Mouse (Mus musculus): ENCODE results near the gene Atp9a. TPM values are rescaled to one million over a fixed set of nuclear protein-coding genes. Genes with fewer than 3 reads are reported as not detected.
A peak's percentile ranks its signal among the peaks of the same experiment; 100 is the strongest.

Gene Atp9a
- polyA plus RNA-seq, 1 experiment from 2014 or later, result 30.4 TPM

DNA sequence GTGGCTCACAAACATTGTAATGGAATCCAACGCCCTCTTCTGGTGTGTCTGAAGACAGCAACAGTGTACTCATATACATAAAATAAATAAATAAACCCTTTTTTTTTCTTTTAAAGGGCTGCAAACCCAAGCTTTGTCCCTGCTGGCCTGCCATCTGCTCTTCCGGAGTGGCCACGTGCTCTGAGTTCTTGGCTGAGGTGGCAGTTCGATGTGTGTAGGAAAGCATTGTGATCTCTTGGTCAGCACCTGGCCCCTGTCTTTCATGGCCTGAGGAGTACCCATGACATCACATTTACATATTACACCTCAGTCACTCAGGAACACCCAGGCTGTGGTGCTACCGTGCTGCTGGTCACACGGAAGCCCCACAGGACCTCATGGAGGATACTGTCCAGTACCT lies 109.7 kb downstream of the Atp9a start:
- Histone ChIP-seq H3K27ac (ENCODE audit: low read depth, low read length) (no peak overlapping the region), H3K9me3 (ENCODE audit: control insufficient read depth, low read length) (no peaks in the 10 kb centered on the region), H3K4me2 (ENCODE audit: low read depth) (no peak overlapping the region), H3K36me3 (ENCODE audit: control insufficient read depth, insufficient read depth, low read length) (no peaks in the 10 kb centered on the region), H3K27me3 (ENCODE audit: control insufficient read depth, insufficient read depth, low read length) (no peaks in the 10 kb centered on the region), H3K4me3 (ENCODE audit: low read depth, low read length) (no peak overlapping the region), H3K4me1 (ENCODE audit: control insufficient read depth, insufficient read depth, low read length) (no peaks in the 10 kb centered on the region), H3K9ac (ENCODE audit: low read length) (no peak overlapping the region)
- WGBS, result 85% methylated on average over 6 of the region's 6 CpGs
- DNase-seq (ENCODE audit: low spot score) (no peak), ATAC-seq (ENCODE audit: insufficient read depth, low FRiP score, low TSS enrichment) (no peak)

DNA sequence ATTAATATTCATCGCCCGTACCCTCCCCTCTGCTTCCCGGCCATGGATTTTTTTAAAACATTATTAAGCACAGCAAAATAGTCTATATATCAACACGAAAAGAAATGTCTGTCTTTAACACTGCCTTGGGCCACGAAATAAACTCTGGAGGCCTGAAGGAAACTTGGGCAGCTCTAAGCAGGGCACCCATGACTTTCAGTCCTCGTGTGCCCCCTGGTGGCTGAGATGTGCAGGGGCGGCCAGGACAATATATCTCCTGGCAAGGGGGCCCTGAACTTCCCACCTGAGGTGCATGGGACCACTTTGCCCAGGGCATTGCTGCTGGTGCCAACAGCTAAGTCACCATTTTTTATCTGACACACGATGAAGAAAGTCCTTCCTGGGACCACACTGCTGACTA lies 113.4 kb downstream of the Atp9a start:
- WGBS, result 32% methylated on average over 8 of the region's 8 CpGs
- Histone ChIP-seq H3K27me3 (ENCODE audit: control insufficient read depth, insufficient read depth, low read length) (no peaks in the 10 kb centered on the region), H3K4me3 (ENCODE audit: low read depth, low read length) (no peak overlapping the region), H3K9ac (ENCODE audit: low read length) (no peak overlapping the region), H3K36me3 (ENCODE audit: control insufficient read depth, insufficient read depth, low read length) (no peaks in the 10 kb centered on the region), H3K4me2 (ENCODE audit: low read depth) (no peak overlapping the region), H3K4me1 (ENCODE audit: control insufficient read depth, insufficient read depth, low read length) (no peaks in the 10 kb centered on the region), H3K27ac (ENCODE audit: low read depth, low read length) (no peak overlapping the region), H3K9me3 (ENCODE audit: control insufficient read depth, low read length) (no peaks in the 10 kb centered on the region)
- DNase-seq (ENCODE audit: low spot score) (peak; percentile 83), ATAC-seq (ENCODE audit: insufficient read depth, low FRiP score, low TSS enrichment) (no peak)

DNA sequence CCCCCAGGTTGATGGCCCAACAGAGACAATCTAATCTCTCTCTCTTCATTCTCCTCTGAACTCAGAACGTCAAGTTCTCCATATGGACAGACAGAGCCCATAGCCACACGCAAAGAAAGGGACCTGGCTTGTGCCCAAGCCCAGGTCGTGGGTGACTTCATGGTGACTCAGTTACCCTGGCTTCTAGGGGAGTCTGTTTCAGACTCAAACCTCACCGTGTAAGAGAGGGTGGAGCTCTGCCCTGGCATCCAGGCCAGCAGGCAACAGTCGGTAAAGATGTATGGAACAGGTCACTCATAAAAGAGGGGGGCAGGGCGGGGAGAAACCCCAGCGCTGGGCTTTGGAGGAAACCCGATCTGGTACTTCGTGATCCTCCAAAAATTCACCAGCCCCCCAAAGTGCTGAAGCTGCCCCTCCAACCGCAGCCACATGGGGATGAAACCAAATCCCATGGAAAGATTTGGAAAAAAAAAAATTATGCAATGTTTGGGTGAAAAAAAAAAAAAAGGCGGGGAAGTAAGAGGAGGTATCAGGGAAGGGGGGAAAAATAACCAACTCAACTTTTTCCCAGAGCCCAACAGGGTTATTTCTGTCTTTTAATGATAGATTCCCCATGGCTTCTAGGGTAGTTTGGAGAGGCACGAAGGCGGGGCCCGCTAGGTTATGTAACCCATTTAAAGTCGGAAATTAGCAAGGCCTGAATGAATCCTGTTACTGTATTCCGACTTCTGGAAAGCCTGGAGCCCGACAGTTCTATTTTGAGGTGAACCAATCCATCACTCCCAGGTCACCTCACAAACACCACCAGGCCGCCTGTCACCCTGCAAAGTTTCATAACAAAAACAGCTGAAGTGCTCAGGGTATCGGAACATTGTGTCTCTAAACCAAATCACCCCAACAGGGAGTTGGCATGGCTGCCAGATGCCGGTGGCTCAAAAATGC lies 114.1 kb downstream of the Atp9a start:
- Histone ChIP-seq H3K9ac (ENCODE audit: low read length) (no peak overlapping the region), H3K4me2 (ENCODE audit: low read depth) (no peak overlapping the region), H3K27me3 (ENCODE audit: control insufficient read depth, insufficient read depth, low read length) (no peaks in the 10 kb centered on the region), H3K4me1 (ENCODE audit: control insufficient read depth, insufficient read depth, low read length) (no peaks in the 10 kb centered on the region), H3K4me3 (ENCODE audit: low read depth, low read length) (no peak overlapping the region), H3K27ac (ENCODE audit: low read depth, low read length) (no peak overlapping the region), H3K9me3 (ENCODE audit: control insufficient read depth, low read length) (no peaks in the 10 kb centered on the region), H3K36me3 (ENCODE audit: control insufficient read depth, insufficient read depth, low read length) (no peaks in the 10 kb centered on the region)
- DNase-seq (ENCODE audit: low spot score), result no peak
- WGBS, result 65% methylated on average over 19 of the region's 20 CpGs
- no peak for ATAC-seq (ENCODE audit: insufficient read depth, low FRiP score, low TSS enrichment)

DNA sequence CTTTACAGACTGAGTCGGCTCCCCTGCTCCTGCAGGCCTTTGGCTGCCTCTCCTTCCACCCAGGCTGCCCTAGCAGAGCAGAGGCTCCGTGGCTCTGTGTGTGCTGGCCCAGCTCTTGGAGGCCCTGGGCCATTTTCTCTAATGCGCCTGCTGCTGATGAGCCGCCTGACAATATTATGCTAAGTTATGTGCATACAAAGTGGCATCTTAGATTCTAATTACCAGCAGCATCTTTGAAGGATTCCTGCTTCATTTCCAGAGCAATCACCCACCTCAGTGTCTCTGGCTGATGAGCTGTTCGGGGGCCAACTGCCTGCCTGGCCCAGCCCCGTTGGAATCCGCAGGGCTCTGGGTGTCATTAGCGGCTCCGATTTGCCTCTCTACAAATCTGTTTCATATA lies 115.8 kb downstream of the Atp9a start:
- Histone ChIP-seq H3K36me3 (ENCODE audit: control insufficient read depth, insufficient read depth, low read length) (no peaks in the 10 kb centered on the region), H3K9me3 (ENCODE audit: control insufficient read depth, low read length) (no peaks in the 10 kb centered on the region), H3K27me3 (ENCODE audit: control insufficient read depth, insufficient read depth, low read length) (no peaks in the 10 kb centered on the region), H3K4me1 (ENCODE audit: control insufficient read depth, insufficient read depth, low read length) (no peaks in the 10 kb centered on the region), H3K4me2 (ENCODE audit: low read depth) (no peak overlapping the region), H3K27ac (ENCODE audit: low read depth, low read length) (no peak overlapping the region), H3K4me3 (ENCODE audit: low read depth, low read length) (no peak overlapping the region), H3K9ac (ENCODE audit: low read length) (no peak overlapping the region)
- 72% methylated on average over 9 of the region's 9 CpGs for WGBS
- peak; percentile 46 for DNase-seq (ENCODE audit: low spot score)
- no peak for ATAC-seq (ENCODE audit: insufficient read depth, low FRiP score, low TSS enrichment)

DNA sequence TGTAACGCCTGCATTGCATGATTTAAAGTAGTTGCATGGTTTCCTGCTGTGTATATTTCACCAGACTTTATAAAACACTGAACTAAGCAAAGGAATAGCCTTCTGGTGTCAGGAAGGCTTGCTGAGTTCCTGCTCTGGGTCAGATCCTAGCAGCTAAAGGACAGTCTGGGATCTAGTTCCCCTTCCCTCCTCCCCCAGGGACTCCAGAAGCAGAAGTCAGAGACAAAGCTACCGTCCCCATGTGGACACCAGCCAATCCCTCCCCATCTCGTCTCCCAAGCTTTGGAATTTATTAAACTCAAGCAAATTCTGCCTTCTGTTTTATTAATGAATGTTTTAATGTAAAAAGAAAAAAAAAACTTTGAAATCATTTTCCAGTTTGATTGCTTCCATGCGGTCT lies 117.1 kb downstream of the Atp9a start:
- Histone ChIP-seq H3K9ac (ENCODE audit: low read length) (no peak overlapping the region), H3K27ac (ENCODE audit: low read depth, low read length) (no peak overlapping the region), H3K27me3 (ENCODE audit: control insufficient read depth, insufficient read depth, low read length) (no peaks in the 10 kb centered on the region), H3K36me3 (ENCODE audit: control insufficient read depth, insufficient read depth, low read length) (no peaks in the 10 kb centered on the region), H3K9me3 (ENCODE audit: control insufficient read depth, low read length) (no peaks in the 10 kb centered on the region), H3K4me1 (ENCODE audit: control insufficient read depth, insufficient read depth, low read length) (no peaks in the 10 kb centered on the region), H3K4me2 (ENCODE audit: low read depth) (no peak overlapping the region), H3K4me3 (ENCODE audit: low read depth, low read length) (no peak overlapping the region)
- 78% methylated on average over 4 of the region's 4 CpGs for WGBS
- ATAC-seq (ENCODE audit: insufficient read depth, low FRiP score, low TSS enrichment) (no peak), DNase-seq (ENCODE audit: low spot score) (no peak)

DNA sequence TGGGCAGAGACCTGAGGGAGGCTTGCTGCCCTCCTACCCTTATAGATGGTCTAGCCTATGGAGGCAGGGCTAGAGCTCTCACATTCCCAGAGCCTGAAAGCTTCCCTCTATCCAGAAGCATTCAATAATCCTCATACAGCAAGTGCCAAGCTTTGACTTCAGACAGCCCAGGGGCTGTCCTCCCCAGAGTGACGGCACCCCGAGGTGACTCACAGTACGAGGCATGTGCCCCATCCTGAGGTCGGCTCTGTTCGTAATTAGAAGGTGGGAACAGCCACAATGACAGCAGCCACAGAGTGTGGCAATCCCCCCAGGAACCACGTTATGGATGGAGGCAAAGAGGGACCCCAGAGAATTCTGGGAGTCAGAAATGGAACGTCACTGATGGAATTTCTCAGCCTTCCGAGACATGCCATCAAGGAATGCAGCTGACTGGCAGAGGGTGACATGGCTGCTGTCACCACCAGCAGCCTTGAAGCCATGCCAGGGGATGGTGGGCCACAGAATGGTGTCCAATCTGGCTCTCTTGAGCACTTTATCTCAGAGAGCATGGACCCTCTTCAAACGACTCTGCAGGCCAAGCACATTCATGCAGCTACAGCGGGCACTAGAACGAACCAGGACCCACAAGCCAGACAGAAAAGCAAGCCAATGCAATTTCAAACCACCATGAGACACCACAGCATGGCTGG lies 121.0 kb downstream of the Atp9a start:
- 82% methylated on average over 11 of the region's 11 CpGs for WGBS
- Histone ChIP-seq H3K4me1 (ENCODE audit: control insufficient read depth, insufficient read depth, low read length) (no peaks in the 10 kb centered on the region), H3K4me2 (ENCODE audit: low read depth) (no peak overlapping the region), H3K36me3 (ENCODE audit: control insufficient read depth, insufficient read depth, low read length) (no peaks in the 10 kb centered on the region), H3K4me3 (ENCODE audit: low read depth, low read length) (no peak overlapping the region), H3K27ac (ENCODE audit: low read depth, low read length) (no peak overlapping the region), H3K27me3 (ENCODE audit: control insufficient read depth, insufficient read depth, low read length) (no peaks in the 10 kb centered on the region), H3K9ac (ENCODE audit: low read length) (no peak overlapping the region), H3K9me3 (ENCODE audit: control insufficient read depth, low read length) (no peaks in the 10 kb centered on the region)
- ATAC-seq (ENCODE audit: insufficient read depth, low FRiP score, low TSS enrichment), result no peak
- no peak for DNase-seq (ENCODE audit: low spot score)

DNA sequence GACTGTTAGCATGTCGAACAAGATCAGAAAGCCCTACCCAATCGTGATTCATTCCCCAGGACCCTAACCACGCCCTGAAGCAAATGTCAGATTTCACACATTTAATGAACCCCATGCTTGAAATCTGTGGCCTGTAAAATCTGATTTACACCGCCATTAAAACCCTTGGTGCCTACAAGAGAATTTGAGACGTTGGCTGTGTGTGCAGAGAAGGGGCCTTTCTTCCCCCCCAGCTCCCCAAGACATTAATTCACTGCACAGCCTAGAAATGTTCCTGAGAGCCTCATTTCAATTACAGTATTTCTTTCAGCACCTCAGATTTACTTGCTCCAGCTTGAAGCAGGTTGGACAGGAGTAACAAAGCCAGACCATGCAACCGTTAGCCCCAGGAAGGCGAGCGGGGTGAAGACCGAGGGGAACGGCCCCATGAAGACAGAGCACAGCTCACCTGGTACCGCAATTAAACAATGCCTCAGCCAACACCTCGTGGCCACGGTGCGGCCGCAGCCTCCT lies 123.9 kb downstream of the Atp9a start:
- ATAC-seq (ENCODE audit: insufficient read depth, low FRiP score, low TSS enrichment) (no peak), DNase-seq (ENCODE audit: low spot score) (no peak)
- H3K4me1 ChIP-seq (ENCODE audit: control insufficient read depth, insufficient read depth, low read length), result no peaks in the 10 kb centered on the region
- H3K9me3 ChIP-seq (ENCODE audit: control insufficient read depth, low read length), result no peaks in the 10 kb centered on the region
- H3K36me3 ChIP-seq (ENCODE audit: control insufficient read depth, insufficient read depth, low read length), result no peaks in the 10 kb centered on the region
- H3K4me2 ChIP-seq (ENCODE audit: low read depth), result no peak overlapping the region
- no peak overlapping the region for H3K9ac ChIP-seq (ENCODE audit: low read length)
- no peak overlapping the region for H3K4me3 ChIP-seq (ENCODE audit: low read depth, low read length)
- H3K27ac ChIP-seq (ENCODE audit: low read depth, low read length), result no peak overlapping the region
- 63% methylated on average over 15 of the region's 15 CpGs for WGBS
- no peaks in the 10 kb centered on the region for H3K27me3 ChIP-seq (ENCODE audit: control insufficient read depth, insufficient read depth, low read length)

DNA sequence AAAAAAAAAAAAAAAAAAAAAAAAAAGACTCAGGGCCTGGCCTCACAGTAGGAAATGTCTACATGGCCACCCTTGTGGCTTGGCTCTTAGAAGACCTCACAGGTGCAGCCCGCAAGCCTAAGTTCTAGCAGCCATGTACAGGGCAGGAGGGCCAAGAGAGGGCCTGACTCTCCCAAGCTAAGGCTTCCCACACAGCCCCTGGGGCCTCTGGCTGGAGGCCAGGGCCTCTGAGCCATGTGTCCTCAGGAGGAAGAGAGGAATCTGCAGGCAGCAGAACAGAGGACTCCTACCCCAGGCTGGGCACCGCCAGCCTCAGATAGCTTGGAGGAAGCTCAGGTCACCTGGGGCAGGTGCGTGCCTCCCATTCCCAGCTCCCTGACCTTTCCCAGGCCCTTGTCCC lies 127.0 kb downstream of the Atp9a start:
- H3K4me1 ChIP-seq (ENCODE audit: control insufficient read depth, insufficient read depth, low read length), result no peaks in the 10 kb centered on the region
- no peaks in the 10 kb centered on the region for H3K27me3 ChIP-seq (ENCODE audit: control insufficient read depth, insufficient read depth, low read length)
- no peak for DNase-seq (ENCODE audit: low spot score)
- no peak overlapping the region for H3K27ac ChIP-seq (ENCODE audit: low read depth, low read length)
- no peak for ATAC-seq (ENCODE audit: insufficient read depth, low FRiP score, low TSS enrichment)
- no peak overlapping the region for H3K4me2 ChIP-seq (ENCODE audit: low read depth)
- WGBS, result 85% methylated on average over 3 of the region's 3 CpGs
- H3K9me3 ChIP-seq (ENCODE audit: control insufficient read depth, low read length), result no peaks in the 10 kb centered on the region
- H3K4me3 ChIP-seq (ENCODE audit: low read depth, low read length), result no peak overlapping the region
- H3K36me3 ChIP-seq (ENCODE audit: control insufficient read depth, insufficient read depth, low read length), result no peaks in the 10 kb centered on the region
- H3K9ac ChIP-seq (ENCODE audit: low read length), result no peak overlapping the region

Data from neural tube, embryonic 11.5 days (tissue).